Mouse (Mus musculus) embryonic facial prominence, embryonic 15.5 days (tissue): ENCODE results near the gene Rasgef1a. TPM values are rescaled to one million over a fixed set of nuclear protein-coding genes. Genes with fewer than 3 reads are reported as not detected.

Experiments used
- ATAC-seq: fragments of 200-750 bp; cut with Nextera tagmentation; 2 replicates; pipeline ENCODE4 v1.8.0; 2017; ENCODE audit warnings: low read depth, moderate TSS enrichment; ENCODE audit not compliant: insufficient number of reproducible peaks, low FRiP score, low TSS enrichment
- H3K27ac ChIP-seq: fragments of 300-500 bp; sonication (generic); replicated peaks from 2 replicates; pipeline ENCODE4 v1.5.1; 2015; ENCODE audit warnings: mild to moderate bottlenecking, inconsistent platforms
- H3K27me3 ChIP-seq: fragments of 300-500 bp; sonication (generic); 2 replicates; pipeline ENCODE4 v1.6.1; 2015; ENCODE audit warnings: inconsistent platforms
- H3K36me3 ChIP-seq: fragments of 300-500 bp; sonication (generic); 2 replicates; pipeline ENCODE4 v1.6.1; 2015; ENCODE audit warnings: mild to moderate bottlenecking, inconsistent platforms
- H3K4me1 ChIP-seq: fragments of 300-500 bp; sonication (generic); 2 replicates; pipeline ENCODE4 v1.6.1; 2015; ENCODE audit warnings: inconsistent platforms
- H3K4me2 ChIP-seq: fragments of 300-500 bp; sonication (generic); replicated peaks from 2 replicates; pipeline ENCODE4 v1.6.1; 2015; ENCODE audit warnings: mild to moderate bottlenecking, inconsistent platforms
- H3K4me3 ChIP-seq: fragments of 300-500 bp; sonication (generic); replicated peaks from 2 replicates; pipeline ENCODE4 v1.5.1; 2015; ENCODE audit warnings: mild to moderate bottlenecking, inconsistent platforms
- H3K9ac ChIP-seq: fragments of 300-500 bp; sonication (generic); 2 replicates; pipeline ENCODE4 v1.6.1; 2015; ENCODE audit warnings: inconsistent platforms
- H3K9me3 ChIP-seq: fragments of 300-500 bp; sonication (generic); replicated peaks from 2 replicates; pipeline ENCODE4 v1.6.1; 2016; ENCODE audit warnings: inconsistent platforms
- WGBS: fragments of 180-500 bp; shearing (Covaris S2); methylation state at CpG from one replicate; pipeline ENCODE4 v1.1.7; 2015; 5-methylcytosine and 5-hydroxymethylcytosine counted together
- polyA plus RNA-seq: library from polyadenylated mRNA; unstranded; fragments of >200 nt; fragmentation: Nextera tagmentation; extraction: Ambion mirVana; gene quantifications from 2 replicates; pipeline ENCODE4 v1.2.1, GENCODE M21; 2015

Gene Rasgef1a
- polyA plus RNA-seq, 1 experiment from 2014 or later: 0.73 TPM

- no peaks in the 10 kb centered on the region for H3K27me3 ChIP-seq
- H3K9me3 ChIP-seq: no peaks in the 10 kb centered on the region
- no peak overlapping the region for H3K9ac ChIP-seq
- H3K4me2 ChIP-seq: no peak overlapping the region
- WGBS: 74% methylated on average over 17 of the region's 17 CpGs
- no peak overlapping the region for H3K27ac ChIP-seq
- ATAC-seq: no peak
- H3K36me3 ChIP-seq: no peaks in the 10 kb centered on the region
- no peak overlapping the region for H3K4me3 ChIP-seq
- no peaks in the 10 kb centered on the region for H3K4me1 ChIP-seq
Measured at GRCm38 (mm10) chr6:118088750-118089440, 77.7 kb downstream of the Rasgef1a start.

GRCm38 (mm10) chr6:118090827-118091226, 79.6 kb downstream of the Rasgef1a start:
- Histone ChIP-seq H3K9ac (no peak overlapping the region), H3K4me1 (no peaks in the 10 kb centered on the region), H3K4me2 (no peak overlapping the region), H3K4me3 (no peak overlapping the region), H3K36me3 (no peaks in the 10 kb centered on the region), H3K27me3 (no peaks in the 10 kb centered on the region), H3K27ac (no peak overlapping the region), H3K9me3 (no peaks in the 10 kb centered on the region)
- no peak for ATAC-seq
- 73% methylated on average over 9 of the region's 9 CpGs for WGBS

- no peak overlapping the region for H3K4me3 ChIP-seq
- H3K36me3 ChIP-seq: no peaks in the 10 kb centered on the region
- no peak overlapping the region for H3K4me2 ChIP-seq
- no peak for ATAC-seq
- no peaks in the 10 kb centered on the region for H3K27me3 ChIP-seq
- no peaks in the 10 kb centered on the region for H3K4me1 ChIP-seq
- no peaks in the 10 kb centered on the region for H3K9me3 ChIP-seq
- WGBS: 60% methylated on average over 8 of the region's 8 CpGs
- H3K27ac ChIP-seq: no peak overlapping the region
- no peak overlapping the region for H3K9ac ChIP-seq
Measured at GRCm38 (mm10) chr6:118097765-118098365, 86.6 kb downstream of the Rasgef1a start.

- no peak overlapping the region for H3K9ac ChIP-seq
- H3K36me3 ChIP-seq: no peaks in the 10 kb centered on the region
- ATAC-seq: no peak
- no peak overlapping the region for H3K4me2 ChIP-seq
- H3K27me3 ChIP-seq: no peaks in the 10 kb centered on the region
- H3K9me3 ChIP-seq: no peaks in the 10 kb centered on the region
- no peaks in the 10 kb centered on the region for H3K4me1 ChIP-seq
- no peak overlapping the region for H3K4me3 ChIP-seq
- WGBS: 40% methylated on average over 2 of the region's 2 CpGs
- H3K27ac ChIP-seq: no peak overlapping the region
Measured at GRCm38 (mm10) chr6:118099311-118099802, 88.1 kb downstream of the Rasgef1a start.

- Histone ChIP-seq H3K4me2 (no peak overlapping the region), H3K4me3 (no peak overlapping the region), H3K27ac (no peak overlapping the region), H3K36me3 (peaks cover 11% of the 10 kb centered on the region; the same call in 1 of the 2 replicates), H3K4me1 (no peaks in the 10 kb centered on the region), H3K9me3 (no peaks in the 10 kb centered on the region), H3K27me3 (no peaks in the 10 kb centered on the region), H3K9ac (no peak overlapping the region)
- WGBS: 73% methylated on average over 1 of the region's 1 CpGs
- ATAC-seq: no peak
Measured at GRCm38 (mm10) chr6:118111810-118112209, 100.6 kb downstream of the Rasgef1a start.

- ATAC-seq: no peak
- Histone ChIP-seq H3K36me3 (peaks cover 29% of the 10 kb centered on the region), H3K27me3 (no peaks in the 10 kb centered on the region), H3K4me1 (no peaks in the 10 kb centered on the region), H3K9ac (no peak overlapping the region), H3K4me3 (no peak overlapping the region), H3K27ac (no peak overlapping the region), H3K4me2 (no peak overlapping the region), H3K9me3 (no peaks in the 10 kb centered on the region)
- WGBS: 81% methylated on average over 1 of the region's 1 CpGs
Measured at GRCm38 (mm10) chr6:118122767-118123166, 111.5 kb downstream of the Rasgef1a start.

GRCm38 (mm10) chr6:118126577-118126976, 115.3 kb downstream of the Rasgef1a start:
- Histone ChIP-seq H3K27ac (no peak overlapping the region), H3K36me3 (peaks cover 24% of the 10 kb centered on the region), H3K4me3 (no peak overlapping the region), H3K9ac (no peak overlapping the region), H3K9me3 (no peaks in the 10 kb centered on the region), H3K4me1 (0 out of 2 replicates have a peak, but pooled peaks cover 4% of the 10 kb centered on the region), H3K4me2 (no peak overlapping the region), H3K27me3 (no peaks in the 10 kb centered on the region)
- ATAC-seq: no peak

GRCm38 (mm10) chr6:118127198-118127597, 116.0 kb downstream of the Rasgef1a start:
- no peak overlapping the region for H3K27ac ChIP-seq
- H3K36me3 ChIP-seq: peaks cover 19% of the 10 kb centered on the region; the same call in 1 of the 2 replicates
- no peak overlapping the region for H3K9ac ChIP-seq
- H3K4me3 ChIP-seq: no peak overlapping the region
- H3K27me3 ChIP-seq: no peaks in the 10 kb centered on the region
- ATAC-seq: no peak
- H3K4me1 ChIP-seq: 0 out of 2 replicates have a peak, but pooled peaks cover 4% of the 10 kb centered on the region
- no peak overlapping the region for H3K4me2 ChIP-seq
- 76% methylated on average over 7 of the region's 7 CpGs for WGBS
- H3K9me3 ChIP-seq: no peaks in the 10 kb centered on the region

GRCm38 (mm10) chr6:118127827-118128487, 116.7 kb downstream of the Rasgef1a start:
- H3K4me3 ChIP-seq: no peak overlapping the region
- H3K27me3 ChIP-seq: no peaks in the 10 kb centered on the region
- no peaks in the 10 kb centered on the region for H3K9me3 ChIP-seq
- H3K4me2 ChIP-seq: no peak overlapping the region
- peaks cover 12% of the 10 kb centered on the region; the same call in 1 of the 2 replicates for H3K36me3 ChIP-seq
- ATAC-seq: no peak
- no peak overlapping the region for H3K27ac ChIP-seq
- 0 out of 2 replicates have a peak, but pooled peaks cover 4% of the 10 kb centered on the region for H3K4me1 ChIP-seq
- H3K9ac ChIP-seq: no peak overlapping the region
- WGBS: 68% methylated on average over 6 of the region's 6 CpGs

- ATAC-seq: no peak
- Histone ChIP-seq H3K27ac (no peak overlapping the region), H3K27me3 (no peaks in the 10 kb centered on the region), H3K9me3 (no peaks in the 10 kb centered on the region), H3K4me3 (no peak overlapping the region), H3K36me3 (no peaks in the 10 kb centered on the region), H3K9ac (no peak overlapping the region), H3K4me1 (0 out of 2 replicates have a peak, but pooled peaks cover 4% of the 10 kb centered on the region), H3K4me2 (no peak overlapping the region)
- 40% methylated on average over 2 of the region's 2 CpGs for WGBS
Measured at GRCm38 (mm10) chr6:118130022-118130421, 118.8 kb downstream of the Rasgef1a start.

- Histone ChIP-seq H3K4me3 (no peak overlapping the region), H3K27ac (no peak overlapping the region), H3K9me3 (no peaks in the 10 kb centered on the region), H3K9ac (no peak overlapping the region), H3K4me1 (peaks cover 3% of the 10 kb centered on the region; the same call in 1 of the 2 replicates), H3K27me3 (no peaks in the 10 kb centered on the region), H3K4me2 (no peak overlapping the region), H3K36me3 (no peaks in the 10 kb centered on the region)
- ATAC-seq: no peak
- 35% methylated on average over 1 of the region's 1 CpGs for WGBS
Measured at GRCm38 (mm10) chr6:118134461-118134860, 123.2 kb downstream of the Rasgef1a start.
